8 mouse cellular contexts compared by ENCODE assay signal in the genomic region with DNA sequence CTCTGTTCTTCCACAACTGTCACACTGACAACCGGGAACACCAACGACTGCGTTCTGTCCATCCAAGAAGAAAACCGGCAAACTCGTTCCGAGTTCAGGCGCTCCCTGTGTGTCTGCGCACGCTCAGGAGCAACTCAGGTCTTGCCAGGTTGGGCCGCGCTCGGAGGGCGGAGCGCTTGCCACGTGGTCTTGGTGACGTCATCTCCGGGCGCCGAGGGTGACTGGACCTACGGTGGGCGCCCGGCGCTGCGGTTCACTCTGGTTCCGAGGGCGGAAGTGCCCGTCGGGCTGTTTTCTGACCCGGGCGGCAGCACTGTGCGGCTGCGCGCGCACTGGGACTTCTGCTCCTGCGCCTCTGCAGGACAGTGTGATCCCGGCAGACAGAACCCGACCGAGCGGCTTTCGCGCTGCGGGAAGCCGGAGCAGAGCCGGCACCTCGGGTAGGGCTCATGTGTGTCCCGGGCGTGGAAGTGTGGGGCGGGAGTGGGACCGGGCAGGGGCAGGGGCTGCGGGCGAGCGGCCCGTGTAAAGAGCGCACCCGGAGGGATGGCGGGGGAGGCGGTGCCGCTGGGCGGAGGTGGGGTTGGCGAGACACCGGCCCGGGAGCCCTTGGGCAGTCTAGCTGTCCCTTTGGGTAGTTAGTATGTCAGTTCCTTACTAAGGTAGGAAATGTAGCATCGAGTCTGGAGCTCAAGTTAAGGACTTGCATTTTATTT. TPM values are rescaled to one million over a fixed set of nuclear protein-coding genes. Genes with fewer than 3 reads are reported as not detected.
A peak's percentile ranks its signal among the peaks of the same experiment; 100 is the strongest.
DNase-seq lines count a peak whose midpoint lies in the region; ATAC-seq and TF ChIP-seq lines count a peak whose summit lies in the region.

A gene (plus strand): TSS at position 214 of the 716 bp plus-strand sequence.

- peak within 1 kb of the TSS; percentile 77 for H3K4me3 ChIP-seq in G1E (ENCODE audit: low read depth, low read length)
- peak within 1 kb of the TSS; percentile 90 for H3K4me3 ChIP-seq in forebrain, embryonic 16.5 days (replicated peaks; ENCODE audit: low read length)
- H3K4me3 ChIP-seq in layer of hippocampus, adult 2 months = peak within 1 kb of the TSS; percentile 74
- H3K4me3 ChIP-seq in lung, embryonic 14.5 days (ENCODE audit: low read depth, low read length) = peak within 1 kb of the TSS; percentile 83
- H3K4me3 ChIP-seq in olfactory bulb, adult 2 months (ENCODE audit: insufficient read depth, low read depth, low read length) = peak within 1 kb of the TSS; percentile 97
- H3K4me3 ChIP-seq in thymus, adult 2 months (ENCODE audit: control insufficient read depth, insufficient read depth, low read length) = peak within 1 kb of the TSS; percentile 79

- H3K9ac ChIP-seq in forebrain, embryonic 16.5 days (replicated peaks; ENCODE audit: low read depth, low read length) = peak within 1 kb of the TSS; percentile 90
- peak within 1 kb of the TSS; percentile 87 for H3K9ac ChIP-seq in lung, embryonic 14.5 days

- peak; percentile 75 for ATAC-seq in G1E (ENCODE audit: extremely low read depth, insufficient number of reproducible peaks, low FRiP score, poor library complexity, severe bottlenecking)
- peak; percentile 99 for ATAC-seq in forebrain, embryonic 16.5 days
- peak; percentile 98 for ATAC-seq in lung, embryonic 14.5 days (ENCODE audit: insufficient read depth)

- peak within 1 kb of the TSS; percentile 79 for H3K4me2 ChIP-seq in forebrain, embryonic 16.5 days (ENCODE audit: low read length)
- peak within 1 kb of the TSS; percentile 82 for H3K4me2 ChIP-seq in lung, embryonic 14.5 days

- intact Hi-C loops in heart, postnatal 36 days (cut with DNase I) = loop anchor here (10.0 kb wide), 1 partner anchor 1306 kb away; a partner anchor contains a TSS

- no peaks in the 10 kb centered on the region for H3K9me3 ChIP-seq in G1E (replicated peaks)
- H3K9me3 ChIP-seq in forebrain, embryonic 16.5 days (ENCODE audit: control insufficient read depth, low read length) = no peaks in the 10 kb centered on the region
- H3K9me3 ChIP-seq in lung, embryonic 14.5 days (ENCODE audit: low read depth, low read length) = no peaks in the 10 kb centered on the region

- under 1% methylated on average over 62 of the region's 63 CpGs for WGBS in forebrain, embryonic 16.5 days
- under 1% methylated on average over 63 of the region's 63 CpGs for WGBS in lung, embryonic 14.5 days
- WGBS in olfactory bulb, adult 2 months = under 1% methylated on average over 63 of the region's 63 CpGs
- WGBS in thymus, adult 2 months = under 1% methylated on average over 63 of the region's 63 CpGs

- H3K27ac ChIP-seq in forebrain, embryonic 16.5 days (ENCODE audit: low read length) = peak within 1 kb of the TSS; percentile 85
- peak within 1 kb of the TSS; percentile 87 for H3K27ac ChIP-seq in layer of hippocampus, adult 2 months
- peak within 1 kb of the TSS; percentile 94 for H3K27ac ChIP-seq in lung, embryonic 14.5 days (ENCODE audit: low read depth)
- H3K27ac ChIP-seq in olfactory bulb, adult 2 months (ENCODE audit: insufficient read depth, low read depth, low read length) = peak within 1 kb of the TSS; percentile 70; the same call in 1 of the 2 replicates
- H3K27ac ChIP-seq in thymus, adult 2 months (ENCODE audit: control insufficient read depth, insufficient read depth, low read length) = peak within 1 kb of the TSS; percentile 17; the same call in 1 of the 2 replicates

- H3K36me3 ChIP-seq in G1E (replicated peaks) = peaks cover 29% of the 10 kb centered on the region
- H3K36me3 ChIP-seq in forebrain, embryonic 16.5 days (ENCODE audit: control insufficient read depth, insufficient read depth) = no peaks in the 10 kb centered on the region
- no peaks in the 10 kb centered on the region for H3K36me3 ChIP-seq in lung, embryonic 14.5 days (ENCODE audit: insufficient read depth)
- no peaks in the 10 kb centered on the region for H3K36me3 ChIP-seq in thymus, adult 2 months (ENCODE audit: control insufficient read depth, insufficient read depth, low read length)

- H3K27me3 ChIP-seq in G1E (ENCODE audit: insufficient read depth, low read length) = no peaks in the 10 kb centered on the region
- no peaks in the 10 kb centered on the region for H3K27me3 ChIP-seq in forebrain, embryonic 16.5 days (replicated peaks; ENCODE audit: control insufficient read depth, insufficient read depth, low read length)
- H3K27me3 ChIP-seq in lung, embryonic 14.5 days (ENCODE audit: insufficient read depth, low read length) = no peaks in the 10 kb centered on the region
- H3K27me3 ChIP-seq in thymus, adult 2 months (ENCODE audit: control insufficient read depth, insufficient read depth, low read length) = no peaks in the 10 kb centered on the region

- TF ChIP-seq CTCF in G1E (IDR thresholded peaks at IDR 0.05; ENCODE audit: low read depth, low read length) = no peak
- peak; percentile 68 for TF ChIP-seq CTCF in layer of hippocampus, adult 2 months (conservative IDR thresholded peaks at IDR 0.05)
- TF ChIP-seq CTCF in lung, embryonic 14.5 days (IDR thresholded peaks at IDR 0.05; ENCODE audit: low read depth) = peak; percentile 53
- TF ChIP-seq CTCF in olfactory bulb, adult 2 months (IDR thresholded peaks at IDR 0.05; ENCODE audit: insufficient read depth, low read depth, low read length) = no peak
- peak; percentile 28; the same call in 1 of the 2 replicates for TF ChIP-seq CTCF in thymus, adult 2 months (IDR thresholded peaks at IDR 0.05; ENCODE audit: borderline replicate concordance, control insufficient read depth, extremely low read depth, insufficient read depth, low read length, poor library complexity)

- peak; percentile 70 for DNase-seq in G1E (ENCODE audit: low spot score)
- DNase-seq in cerebellum, adult 18-20 months = peak; percentile 97 to 99
- peak; percentile 99 for DNase-seq in heart, postnatal 36 days
- DNase-seq in layer of hippocampus, adult 2 months (ENCODE audit: low spot score in 2 of 2) = peak; percentile 97 to 99
- peak; percentile 100 for DNase-seq in lung, embryonic 14.5 days
- DNase-seq in thymus, adult 2 months = peak; percentile 97

- H3K4me1 ChIP-seq in G1E (ENCODE audit: insufficient read depth, low read depth, low read length) = peaks cover 11% of the 10 kb centered on the region
- H3K4me1 ChIP-seq in forebrain, embryonic 16.5 days (replicated peaks; ENCODE audit: control insufficient read depth, insufficient read depth, low read length) = peaks cover 20% of the 10 kb centered on the region
- H3K4me1 ChIP-seq in lung, embryonic 14.5 days (ENCODE audit: insufficient read depth) = peaks cover 16% of the 10 kb centered on the region
- H3K4me1 ChIP-seq in olfactory bulb, adult 2 months (ENCODE audit: control insufficient read depth, insufficient read depth, low read length) = 0 out of 2 replicates have a peak, but pooled peaks cover 2% of the 10 kb centered on the region
- peaks cover 5% of the 10 kb centered on the region for H3K4me1 ChIP-seq in thymus, adult 2 months (replicated peaks; ENCODE audit: control insufficient read depth, insufficient read depth, low read length)

- peak; percentile 48; the same call in 1 of the 2 replicates for TF ChIP-seq POLR2A in olfactory bulb, adult 2 months (IDR thresholded peaks at IDR 0.05; ENCODE audit: insufficient read depth, low read depth, low read length)
- TF ChIP-seq POLR2A in thymus, adult 2 months (IDR thresholded peaks at IDR 0.05; ENCODE audit: control insufficient read depth, extremely low read depth, insufficient read depth, low read length, poor library complexity) = peak; percentile 70; the same call in 1 of the 2 replicates

RNA-seq across cellular contexts. Expression of the gene that starts here (rescaled TPM):
- total RNA-seq in G1E (2014; fragmentation: Nextera tagmentation) (20.1 and 23.3 TPM in 2 replicates), G1E (2017) (20.1 and 23.2 TPM in 2 replicates)
- polyA plus RNA-seq in G1E (2012) = 3.8 and 4.4 TPM in 2 replicates
- polyA plus RNA-seq in forebrain, embryonic 16.5 days (2015; fragmentation: Nextera tagmentation; extraction: Ambion mirVana) = 50.2 and 56.1 TPM in 2 replicates
- 10 to 100 TPM; 14.8 TPM for total RNA-seq in heart, postnatal 36 days (2021)
- total RNA-seq in layer of hippocampus, adult 2 months (2021) = 10 to 100 TPM; 20.0 to 21.8 TPM
- polyA plus RNA-seq in lung, embryonic 14.5 days (2014; fragmentation: Nextera tagmentation; extraction: Ambion mirVana) = 52.0 and 52.6 TPM in 2 replicates
- not detected in 2 replicates for polyA plus RNA-seq in olfactory bulb, adult 2 months (2012; ENCODE audit: insufficient read depth, insufficient read length, low replicate concordance, missing spikeins)
- 9.8 and 11.6 TPM in 2 replicates for polyA plus RNA-seq in thymus, adult 2 months (2012; rRNA removed)

Comparison
In these comparisons a context has a peak if more than half of its experiments do, and no peak if none do; other contexts are left out.
1. Peak in every context shown above with its lines: DNase-seq, ATAC-seq, H3K4me3 ChIP-seq and H3K27ac ChIP-seq.
2. CTCF ChIP-seq: peak in layer of hippocampus, adult 2 months (single experiment), lung, embryonic 14.5 days (single experiment) and thymus, adult 2 months (single experiment); none in G1E (single experiment) and olfactory bulb, adult 2 months (single experiment).
3. H3K27ac ChIP-seq: peak in every context shown above with its lines; median percentile 94 in lung, embryonic 14.5 days; 87 in layer of hippocampus, adult 2 months; 85 in forebrain, embryonic 16.5 days; 70 in olfactory bulb, adult 2 months; 17 in thymus, adult 2 months.